Mouse (Mus musculus) limb, embryonic 10.5 days (tissue): Measurements from ENCODE around the gene Rtn4r. TPM values are rescaled to one million over a fixed set of nuclear protein-coding genes. Genes with fewer than 3 reads are reported as not detected.

Source experiments
- DNase-seq: peaks from one replicate; pipeline ENCODE4 v3.0.0-alpha.2; 2017; ENCODE audit warnings: low spot score
- H3K27ac ChIP-seq: fragments of 300-500 bp; sonication (generic); 2 replicates; pipeline ENCODE4 v1.5.1; 2016; ENCODE audit warnings: mild to moderate bottlenecking
- H3K27me3 ChIP-seq: fragments of 300-500 bp; sonication (generic); 2 replicates; pipeline ENCODE4 v1.6.1; 2016; ENCODE audit warnings: low read depth, mild to moderate bottlenecking; ENCODE audit not compliant: poor library complexity, severe bottlenecking
- H3K36me3 ChIP-seq: fragments of 300-500 bp; sonication (generic); 2 replicates; pipeline ENCODE4 v1.6.1; 2016; ENCODE audit warnings: mild to moderate bottlenecking, moderate library complexity
- H3K4me1 ChIP-seq: fragments of 300-500 bp; sonication (generic); 2 replicates; pipeline ENCODE4 v1.6.1; 2016
- H3K4me3 ChIP-seq: fragments of 300-500 bp; sonication (generic); 2 replicates; pipeline ENCODE4 v1.5.1; 2016; ENCODE audit warnings: mild to moderate bottlenecking, moderate library complexity
- H3K9me3 ChIP-seq: fragments of 300-500 bp; sonication (generic); replicated peaks from 2 replicates; pipeline ENCODE4 v1.6.1; 2016; ENCODE audit warnings: mild to moderate bottlenecking
- WGBS: fragments of 180-500 bp; shearing (Covaris S2); methylation state at CpG from one replicate; pipeline ENCODE4 v1.1.7; 2016; 5-methylcytosine and 5-hydroxymethylcytosine counted together
- polyA plus RNA-seq: library from polyadenylated mRNA; unstranded; fragments of >200 nt; fragmentation: Nextera tagmentation; extraction: Ambion mirVana; gene quantifications from 2 replicates; pipeline ENCODE4 v1.2.1, GENCODE M21; 2016

Gene Rtn4r
- polyA plus RNA-seq, 1 experiment from 2014 or later = 3.8 TPM

- DNase-seq = peak; percentile 63
- peak overlapping the region; percentile 88 for H3K27ac ChIP-seq
- peaks cover 87% of the 10 kb centered on the region for H3K27me3 ChIP-seq
- H3K4me3 ChIP-seq = peak overlapping the region; percentile 75
- no peaks in the 10 kb centered on the region for H3K9me3 ChIP-seq
- H3K4me1 ChIP-seq = peaks cover 26% of the 10 kb centered on the region
- 2% methylated on average over 52 of the region's 52 CpGs for WGBS
- no peaks in the 10 kb centered on the region for H3K36me3 ChIP-seq
Measured at GRCm38 (mm10) chr16:18127871-18128563, 575 bp downstream of the Rtn4r start.

- H3K27me3 ChIP-seq = peaks cover 86% of the 10 kb centered on the region
- DNase-seq = no peak
- H3K4me1 ChIP-seq = peaks cover 26% of the 10 kb centered on the region
- H3K27ac ChIP-seq = no peak overlapping the region
- no peaks in the 10 kb centered on the region for H3K36me3 ChIP-seq
- H3K4me3 ChIP-seq = peak overlapping the region; percentile 75
- WGBS = 66% methylated on average over 6 of the region's 6 CpGs
- H3K9me3 ChIP-seq = no peaks in the 10 kb centered on the region
Measured at GRCm38 (mm10) chr16:18128564-18128935, 1.1 kb downstream of the Rtn4r start.

DNA sequence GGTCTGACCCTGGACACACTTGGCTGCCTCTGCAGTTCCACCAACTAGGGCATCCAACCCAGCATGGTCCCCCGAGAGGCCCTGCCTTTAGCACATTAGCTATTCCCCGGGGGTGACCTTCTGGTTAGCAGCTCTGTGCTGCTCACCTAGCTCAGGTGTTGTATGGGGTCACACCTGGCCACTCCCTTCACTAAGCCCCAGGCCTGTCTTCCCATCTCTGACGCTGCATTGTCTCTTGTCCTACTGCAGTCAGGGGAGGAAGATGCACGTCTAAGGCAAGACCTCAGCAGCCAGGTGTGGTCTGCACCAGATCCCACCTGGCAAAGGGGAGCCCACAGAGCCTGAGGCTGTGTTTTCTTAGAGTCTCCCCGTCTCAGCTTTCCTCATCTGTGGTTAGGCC is 2.0 kb downstream of the Rtn4r start:
- Histone ChIP-seq H3K27me3 (peaks cover 86% of the 10 kb centered on the region), H3K4me1 (peaks cover 26% of the 10 kb centered on the region), H3K27ac (no peak overlapping the region), H3K9me3 (no peaks in the 10 kb centered on the region), H3K4me3 (no peak overlapping the region), H3K36me3 (no peaks in the 10 kb centered on the region)
- 62% methylated on average over 5 of the region's 5 CpGs for WGBS
- no peak for DNase-seq

DNA sequence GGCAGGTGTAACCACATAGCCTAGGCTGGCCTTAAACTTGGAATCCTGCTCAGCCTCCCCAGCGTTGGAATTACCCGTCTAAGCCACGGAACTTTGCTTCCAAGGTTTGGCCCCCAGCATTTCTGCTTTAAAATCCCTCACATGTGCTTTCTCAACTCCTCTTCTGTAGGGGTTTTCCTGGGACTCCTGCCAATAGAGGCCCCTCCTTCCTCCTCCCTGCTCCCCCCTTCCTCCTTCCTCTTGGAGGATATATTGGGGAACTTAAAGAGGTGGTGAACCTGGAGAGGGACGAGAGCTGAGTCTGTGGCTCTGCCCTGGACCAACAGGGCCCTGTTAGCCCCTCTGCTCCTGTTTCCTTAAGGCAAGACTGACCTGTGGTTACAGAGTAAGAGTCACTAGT is 2.8 kb downstream of the Rtn4r start:
- Histone ChIP-seq H3K4me1 (peaks cover 28% of the 10 kb centered on the region), H3K4me3 (no peak overlapping the region), H3K9me3 (no peaks in the 10 kb centered on the region), H3K27me3 (peaks cover 84% of the 10 kb centered on the region), H3K36me3 (no peaks in the 10 kb centered on the region), H3K27ac (no peak overlapping the region)
- no peak for DNase-seq
- 65% methylated on average over 4 of the region's 4 CpGs for WGBS

DNA sequence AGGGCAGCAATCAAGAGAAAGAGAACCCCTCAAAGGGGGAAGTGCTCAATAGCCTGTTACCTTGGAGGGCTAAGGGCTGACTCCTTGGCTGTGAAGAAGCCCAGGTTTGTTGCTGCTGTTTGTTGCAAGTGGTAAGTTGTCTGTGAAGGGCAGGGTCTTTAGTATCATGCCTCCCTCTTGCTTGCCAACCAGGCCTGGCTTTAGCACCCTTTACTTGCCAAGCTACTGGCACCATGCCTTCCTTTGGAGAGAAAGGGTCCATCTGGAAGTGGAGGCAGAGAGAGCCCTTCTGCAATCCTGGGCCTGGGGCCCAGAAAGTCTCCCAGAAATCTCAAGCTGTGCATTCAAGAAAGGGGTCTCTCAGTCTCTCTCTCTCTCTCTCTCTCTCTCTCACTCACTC is 3.3 kb downstream of the Rtn4r start:
- no peak for DNase-seq
- H3K4me3 ChIP-seq = no peak overlapping the region
- H3K4me1 ChIP-seq = peaks cover 32% of the 10 kb centered on the region
- H3K27me3 ChIP-seq = peaks cover 84% of the 10 kb centered on the region
- no peaks in the 10 kb centered on the region for H3K9me3 ChIP-seq
- H3K27ac ChIP-seq = no peak overlapping the region
- no peaks in the 10 kb centered on the region for H3K36me3 ChIP-seq

DNA sequence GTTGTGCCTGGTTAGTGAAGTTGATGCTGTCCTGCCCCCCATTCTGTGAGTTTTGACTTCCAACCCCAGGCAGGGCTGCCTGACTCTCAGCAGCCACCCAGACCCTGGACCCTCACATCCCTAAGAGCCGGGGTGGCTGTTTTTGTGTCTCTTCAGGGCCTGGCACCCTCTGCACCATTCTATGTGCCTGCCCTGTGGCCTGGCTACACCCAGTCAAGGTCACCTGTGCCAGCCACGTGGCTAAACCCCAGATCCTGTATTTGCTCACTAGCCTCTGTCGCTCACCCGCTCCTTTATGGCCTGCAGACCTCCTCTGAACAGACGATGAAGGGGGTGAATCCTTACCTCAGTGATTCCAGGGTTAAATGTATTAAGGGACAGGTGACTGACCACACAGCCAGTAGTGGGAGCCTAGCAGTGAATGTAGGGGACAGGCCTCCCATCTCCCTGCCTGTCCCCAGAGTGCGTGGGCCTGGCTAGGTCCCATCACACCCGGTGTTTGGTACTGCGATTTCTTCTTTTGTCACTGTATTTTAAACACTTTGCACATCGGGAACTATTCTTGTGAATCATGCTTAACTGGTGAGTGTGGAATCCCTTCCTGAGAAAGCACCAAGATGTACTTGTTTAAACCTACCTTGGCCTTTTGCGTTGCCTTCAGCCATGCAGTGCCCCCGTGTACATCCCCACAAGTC is 4.0 kb downstream of the Rtn4r start:
- H3K36me3 ChIP-seq = no peaks in the 10 kb centered on the region
- DNase-seq = no peak
- H3K27ac ChIP-seq = no peak overlapping the region
- no peak overlapping the region for H3K4me3 ChIP-seq
- H3K27me3 ChIP-seq = peaks cover 77% of the 10 kb centered on the region
- no peaks in the 10 kb centered on the region for H3K9me3 ChIP-seq
- WGBS = 87% methylated on average over 11 of the region's 11 CpGs
- peaks cover 33% of the 10 kb centered on the region for H3K4me1 ChIP-seq

- WGBS = 79% methylated on average over 1 of the region's 1 CpGs
- H3K27me3 ChIP-seq = peaks cover 77% of the 10 kb centered on the region
- no peaks in the 10 kb centered on the region for H3K9me3 ChIP-seq
- DNase-seq = no peak
- no peak overlapping the region for H3K27ac ChIP-seq
- H3K36me3 ChIP-seq = no peaks in the 10 kb centered on the region
- H3K4me1 ChIP-seq = peaks cover 33% of the 10 kb centered on the region
- H3K4me3 ChIP-seq = no peak overlapping the region
Measured at GRCm38 (mm10) chr16:18132026-18132425, 4.6 kb downstream of the Rtn4r start.

DNA sequence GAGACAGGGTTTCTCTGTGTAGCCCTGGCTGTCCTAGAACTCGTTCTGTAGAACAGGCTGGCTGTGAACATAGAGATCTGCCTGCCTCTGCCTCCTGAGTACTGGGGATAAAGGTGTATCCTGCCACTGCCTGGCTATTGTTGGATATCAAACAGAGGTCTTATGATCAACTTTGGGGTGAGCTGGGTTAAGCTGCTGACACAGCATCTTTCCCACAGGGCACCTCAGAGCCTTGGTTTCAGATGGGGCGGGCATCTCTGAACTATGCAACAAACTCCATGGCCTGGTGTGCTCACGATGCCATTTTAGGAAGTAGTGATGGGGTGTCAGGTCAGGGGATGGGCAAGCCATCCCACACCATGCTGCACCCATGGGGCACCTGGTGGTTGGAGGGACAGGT is 5.1 kb downstream of the Rtn4r start:
- H3K27me3 ChIP-seq = peaks cover 75% of the 10 kb centered on the region
- no peaks in the 10 kb centered on the region for H3K9me3 ChIP-seq
- no peak overlapping the region for H3K27ac ChIP-seq
- WGBS = 91% methylated on average over 3 of the region's 3 CpGs
- no peaks in the 10 kb centered on the region for H3K36me3 ChIP-seq
- no peak overlapping the region for H3K4me3 ChIP-seq
- H3K4me1 ChIP-seq = peaks cover 27% of the 10 kb centered on the region
- no peak for DNase-seq

GRCm38 (mm10) chr16:18133133-18133920 is 5.9 kb downstream of the Rtn4r start:
- peaks cover 73% of the 10 kb centered on the region for H3K27me3 ChIP-seq
- H3K4me3 ChIP-seq = no peak overlapping the region
- peaks cover 20% of the 10 kb centered on the region for H3K4me1 ChIP-seq
- H3K9me3 ChIP-seq = no peaks in the 10 kb centered on the region
- H3K36me3 ChIP-seq = no peaks in the 10 kb centered on the region
- 85% methylated on average over 5 of the region's 5 CpGs for WGBS
- no peak overlapping the region for H3K27ac ChIP-seq
- no peak for DNase-seq

DNA sequence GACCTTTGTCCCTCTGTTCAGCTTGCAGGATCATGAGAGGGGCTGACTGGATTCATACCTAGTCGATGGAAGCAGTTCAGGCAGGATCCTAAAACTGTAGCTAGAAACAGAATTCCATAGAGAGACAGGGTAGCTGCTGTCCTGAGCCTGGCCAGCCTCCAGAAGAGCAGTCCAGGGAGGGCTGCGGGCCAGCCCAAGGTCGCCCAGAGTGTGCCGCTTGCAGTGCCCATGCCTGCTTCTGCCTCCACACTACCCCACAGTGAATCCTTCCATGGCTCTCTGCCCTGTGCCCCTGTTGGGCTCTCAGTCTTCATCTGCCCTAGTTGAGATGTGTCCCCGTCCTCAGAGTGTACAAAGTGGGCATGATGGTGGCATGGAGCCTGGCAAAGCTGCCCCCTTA is 7.8 kb downstream of the Rtn4r start:
- no peak overlapping the region for H3K4me3 ChIP-seq

GRCm38 (mm10) chr16:18136015-18136414 is 8.6 kb downstream of the Rtn4r start:
- WGBS = 46% methylated on average over 7 of the region's 7 CpGs
- Histone ChIP-seq H3K4me1 (peaks cover 16% of the 10 kb centered on the region), H3K4me3 (no peak overlapping the region), H3K9me3 (no peaks in the 10 kb centered on the region), H3K27ac (no peak overlapping the region), H3K36me3 (no peaks in the 10 kb centered on the region), H3K27me3 (peaks cover 56% of the 10 kb centered on the region)
- DNase-seq = no peak

More for the DNA sequence above, 7.8 kb downstream of the Rtn4r start:
- Histone ChIP-seq H3K4me1 (peaks cover 16% of the 10 kb centered on the region), H3K27ac (no peak overlapping the region), H3K9me3 (no peaks in the 10 kb centered on the region), H3K36me3 (no peaks in the 10 kb centered on the region), H3K27me3 (peaks cover 59% of the 10 kb centered on the region)
- WGBS = 87% methylated on average over 5 of the region's 5 CpGs
- no peak for DNase-seq

GRCm38 (mm10) chr16:18144201-18144600 is 16.8 kb downstream of the Rtn4r start:
- no peaks in the 10 kb centered on the region for H3K36me3 ChIP-seq
- no peak overlapping the region for H3K4me3 ChIP-seq
- no peak overlapping the region for H3K27ac ChIP-seq
- peaks cover 45% of the 10 kb centered on the region for H3K27me3 ChIP-seq
- no peak for DNase-seq
- no peaks in the 10 kb centered on the region for H3K9me3 ChIP-seq
- H3K4me1 ChIP-seq = peaks cover 36% of the 10 kb centered on the region
- WGBS = 84% methylated on average over 8 of the region's 8 CpGs

DNA sequence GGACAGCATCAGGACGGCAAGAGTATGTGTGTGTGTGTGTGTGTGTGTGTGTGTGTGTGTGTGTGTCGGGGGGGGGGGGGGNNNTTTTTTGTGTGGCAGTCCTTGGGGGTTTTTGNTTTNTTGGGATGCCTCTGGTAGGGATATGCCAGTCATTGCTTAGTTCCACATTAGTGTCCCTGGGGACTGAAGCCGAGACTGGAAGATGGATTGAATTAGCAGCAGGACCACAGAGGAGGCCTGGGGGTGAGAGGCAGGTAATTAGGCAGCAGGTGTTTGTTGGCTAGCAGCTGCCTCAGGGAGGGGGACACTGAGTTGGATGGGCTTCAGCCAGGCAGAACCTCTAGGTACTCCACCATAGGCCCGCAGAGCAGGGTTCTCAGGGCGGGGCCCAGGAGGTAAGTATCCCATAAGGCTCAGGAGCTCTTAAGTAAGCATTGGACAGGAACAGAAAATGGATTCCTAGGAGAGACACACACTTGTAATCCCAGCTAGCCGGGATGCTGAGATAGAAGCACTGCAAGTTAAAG is 18.0 kb downstream of the Rtn4r start:
- Histone ChIP-seq H3K36me3 (no peaks in the 10 kb centered on the region), H3K27ac (no peak overlapping the region), H3K4me1 (peaks cover 47% of the 10 kb centered on the region), H3K4me3 (no peak overlapping the region), H3K27me3 (peaks cover 47% of the 10 kb centered on the region), H3K9me3 (no peaks in the 10 kb centered on the region)
- WGBS = 70% methylated on average over 5 of the region's 6 CpGs
- DNase-seq = no peak
